Mouse (Mus musculus) brain, adult 10 weeks (tissue): ENCODE measurements around the gene Olfr1495. TPM values are rescaled to one million over a fixed set of nuclear protein-coding genes. Genes with fewer than 3 reads are reported as not detected.

Experiments
- polyA plus RNA-seq: library from polyadenylated mRNA; stranded (reverse); fragments of 350-450 nt; fragmentation: Illumina TruSeq; extraction: RNeasy Lipid Tissue Mini Kit (QIAGEN cat#74804); gene quantifications from one replicate; pipeline ENCODE4 v1.2.3, GENCODE M21; 2015; ENCODE audit warnings: low read depth, low replicate concordance

Olfr1495 gene
- not detected for polyA plus RNA-seq

GRCm38 (mm10) chr19:13764306-13764705 is at the start of gene Olfr1495:
TSS of gene Olfr1495 (plus strand) at chr19:13764606.

GRCm38 (mm10) chr19:13722978-13723377 is 41.4 kb upstream of the Olfr1495 start, which contains the start of gene Olfr1493-ps1:
TSS of gene Olfr1493-ps1 (plus strand) at chr19:13723278.

GRCm38 (mm10) chr19:13739428-13739827 is 25.0 kb upstream of the Olfr1495 start, which contains the start of gene Olfr1494:
TSS of gene Olfr1494 (plus strand) at chr19:13739728.

GRCm38 (mm10) chr19:13777578-13777977 is 13.2 kb downstream of the Olfr1495 start, which contains the start of gene Olfr1496:
TSS of gene Olfr1496 (plus strand) at chr19:13777878.

GRCm38 (mm10) chr19:13798102-13798501 is 33.7 kb downstream of the Olfr1495 start, which contains the start of gene Olfr1497:
TSS of gene Olfr1497 (minus strand) at chr19:13798202.

GRCm38 (mm10) chr19:13819347-13819746 is 54.9 kb downstream of the Olfr1495 start, which contains the start of gene Olfr1499:
TSS of gene Olfr1499 (minus strand) at chr19:13819447.

Other genes starting within 250 kb of the Olfr1495 start
- not detected for gene Olfr1480, start 236.7 kb upstream of the Olfr1495 start, polyA plus RNA-seq
- gene Olfr1484, start 181.1 kb upstream of the Olfr1495 start, polyA plus RNA-seq, result not detected
- not detected for gene Olfr1487, start 147.2 kb upstream of the Olfr1495 start, polyA plus RNA-seq
- not detected for gene Olfr1489, start 133.0 kb upstream of the Olfr1495 start, polyA plus RNA-seq
- gene Olfr1490, start 113.5 kb upstream of the Olfr1495 start, polyA plus RNA-seq, result not detected
- not detected for gene Olfr1491, start 67.3 kb upstream of the Olfr1495 start, polyA plus RNA-seq
- gene Olfr1493-ps1, start 41.3 kb upstream of the Olfr1495 start, polyA plus RNA-seq, result not detected
- gene Olfr1494, start 24.9 kb upstream of the Olfr1495 start, polyA plus RNA-seq, result not detected
- not detected for gene Olfr1496, start 13.3 kb downstream of the Olfr1495 start, polyA plus RNA-seq
- not detected for gene Olfr1497, start 33.6 kb downstream of the Olfr1495 start, polyA plus RNA-seq
- not detected for gene Olfr1499, start 54.8 kb downstream of the Olfr1495 start, polyA plus RNA-seq
- gene Olfr1500, start 65.9 kb downstream of the Olfr1495 start, polyA plus RNA-seq, result not detected
- not detected for gene Olfr1501, start 86.1 kb downstream of the Olfr1495 start, polyA plus RNA-seq
- not detected for gene Olfr1502, start 97.2 kb downstream of the Olfr1495 start, polyA plus RNA-seq
- gene Olfr1504, start 133.3 kb downstream of the Olfr1495 start, polyA plus RNA-seq, result not detected
- gene Olfr1505, start 148.9 kb downstream of the Olfr1495 start, polyA plus RNA-seq, result not detected